Mouse (Mus musculus): ENCODE measurements around the gene Ccdc88a. TPM values are rescaled to one million over a fixed set of nuclear protein-coding genes. Genes with fewer than 3 reads are reported as not detected.

Ccdc88a gene
- 100 to 1,000 TPM in 1 of 2 experiments, 10 to 100 TPM in 1; 94.6 to 105 TPM for total RNA-seq (2021)

DNA sequence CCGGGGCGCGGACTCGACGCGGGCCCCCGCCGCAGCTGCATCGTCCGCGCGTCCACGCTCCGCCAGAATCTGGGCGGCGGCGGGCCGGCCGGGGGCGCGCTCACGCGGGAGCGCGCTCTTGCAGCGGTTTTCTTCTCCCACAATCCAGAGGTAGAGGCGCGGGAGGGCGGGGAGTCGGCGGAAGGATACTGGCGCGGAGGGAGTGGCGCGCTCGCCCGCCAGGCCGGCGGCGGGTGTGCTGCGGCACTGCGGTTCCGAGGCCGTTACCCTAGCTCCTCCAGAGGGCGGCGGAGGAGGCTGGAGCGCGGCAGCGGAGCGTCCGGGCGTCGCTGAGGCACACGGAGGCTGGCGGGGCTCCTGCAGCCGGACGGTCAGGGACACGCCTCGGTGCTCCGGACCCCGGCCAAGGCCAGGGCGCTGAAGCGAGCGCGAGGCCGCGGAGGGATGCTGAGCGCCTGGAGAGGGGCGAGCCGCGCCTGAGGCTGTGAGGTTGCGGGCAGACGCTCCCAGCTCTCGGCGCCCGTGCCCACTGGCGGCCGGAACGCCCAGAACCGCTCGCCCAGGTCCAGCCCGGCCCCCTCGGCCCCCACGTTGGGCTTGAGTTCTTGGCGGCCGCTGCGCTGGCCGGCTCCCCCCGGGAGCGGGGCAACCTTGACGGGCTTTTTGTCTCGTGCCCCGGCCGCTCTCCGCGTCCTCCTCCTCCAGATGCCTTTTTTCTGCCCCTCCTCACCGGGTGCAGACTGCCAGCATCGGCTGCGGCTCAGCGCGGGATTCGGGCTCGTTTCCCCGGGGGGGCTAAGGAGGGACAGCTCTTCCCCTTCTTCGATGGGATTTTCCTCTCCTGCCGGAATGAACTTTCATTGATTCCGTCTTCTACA lies at the start of gene Ccdc88a:
Gene Ccdc88a, plus strand, starts transcription at position 263 of the 878 bp plus-strand sequence.
- DNase-seq (ENCODE audit: extremely low spot score in 1 of 2, low spot score in 2 of 2), result peak; percentile 96 to 99

DNA sequence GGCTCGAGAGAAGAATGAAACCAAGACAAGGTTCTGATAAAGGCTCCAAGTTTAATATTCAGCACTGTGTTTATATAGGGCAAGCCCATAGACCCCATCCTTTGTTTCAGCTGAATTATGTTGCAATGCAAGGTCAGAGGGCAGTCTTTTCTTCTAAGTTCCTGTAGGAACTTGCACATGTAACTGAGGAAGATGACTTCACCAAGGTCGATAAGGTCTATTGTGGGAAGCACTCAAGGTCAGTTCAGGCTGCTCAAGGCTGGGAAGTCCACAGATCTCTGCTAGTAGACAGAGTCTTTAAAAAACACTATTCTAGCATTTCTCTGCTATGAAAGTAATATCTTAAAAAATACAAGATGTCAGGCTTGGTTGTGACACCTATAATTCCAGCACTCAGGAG lies 38.0 kb upstream of the Ccdc88a start:
- no peak for DNase-seq (ENCODE audit: extremely low spot score in 1 of 2, low spot score in 2 of 2)
- intact Hi-C loops (cut with DNase I), result no loop called here

More for the DNA sequence above, at the start of gene Ccdc88a:
- intact Hi-C loops (cut with DNase I), result loop anchor here (5.0 to 10.0 kb wide), 3 partner anchors 61 to 131 kb away; no protein-coding TSS in a partner anchor

DNA sequence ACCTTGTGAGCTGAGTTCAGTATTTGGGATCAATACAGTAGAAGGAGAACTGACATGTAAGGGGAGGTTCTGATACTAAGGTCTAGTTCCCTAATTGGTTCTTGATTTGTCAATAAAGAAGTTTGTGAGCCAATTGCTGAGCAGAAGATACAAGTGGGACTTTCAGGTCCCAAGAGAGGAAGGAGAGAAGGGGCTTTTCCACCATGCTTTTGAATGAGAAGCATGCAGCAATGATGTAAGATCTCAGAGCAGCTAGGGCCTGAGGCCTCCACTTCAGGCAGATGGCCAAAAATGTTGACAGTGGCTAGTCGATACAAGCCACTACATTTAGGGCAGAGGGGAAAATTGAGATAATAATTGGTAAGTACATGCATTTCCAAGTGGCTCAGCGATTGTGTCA lies 32.2 kb upstream of the Ccdc88a start:
- DNase-seq (ENCODE audit: extremely low spot score in 1 of 2, low spot score in 2 of 2), result no peak
- intact Hi-C loops (cut with DNase I), result no loop called here

DNA sequence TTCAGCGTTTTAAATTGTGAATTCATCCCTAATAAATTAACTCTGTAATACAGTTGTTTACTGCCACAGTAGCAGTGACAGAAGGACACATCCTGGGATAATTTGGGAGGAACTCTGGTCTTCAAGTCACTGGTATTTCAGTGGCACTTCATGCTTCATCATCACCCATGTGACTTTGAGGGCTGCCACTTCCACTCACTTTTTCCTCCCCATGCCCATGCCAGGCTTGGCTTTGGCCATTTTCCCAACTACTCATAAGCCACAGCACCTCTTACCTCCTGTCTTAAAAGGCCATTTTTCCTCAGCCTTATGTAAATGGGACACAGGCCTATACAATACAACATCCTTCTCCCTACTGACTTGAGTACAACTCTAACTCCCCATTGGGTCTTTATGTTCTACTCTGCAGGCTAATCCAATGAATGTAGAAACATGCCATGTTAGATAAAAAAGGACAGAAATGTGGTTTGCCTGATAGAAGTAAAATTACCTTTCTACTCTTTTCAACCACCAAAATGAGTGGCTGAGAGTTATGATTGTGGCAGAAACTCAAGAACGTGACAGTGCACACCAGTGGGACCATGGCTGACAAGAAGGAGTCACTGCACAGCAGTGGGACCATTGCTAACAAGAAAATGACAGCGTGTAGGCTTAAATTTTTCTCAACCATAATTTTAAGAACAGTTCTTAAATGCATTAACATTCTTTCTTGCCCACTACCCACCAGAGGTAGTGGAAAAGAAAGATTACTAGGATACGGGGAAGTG lies 28.4 kb upstream of the Ccdc88a start:
- no peak for DNase-seq (ENCODE audit: extremely low spot score in 1 of 2, low spot score in 2 of 2)
- intact Hi-C loops (cut with DNase I), result no loop called here

- DNase-seq (ENCODE audit: extremely low spot score in 1 of 2, low spot score in 2 of 2), result no peak
- intact Hi-C loops (cut with DNase I), result no loop called here
Observed at GRCm38 (mm10) chr11:29345673-29346286, 27.7 kb upstream of the Ccdc88a start.

DNA sequence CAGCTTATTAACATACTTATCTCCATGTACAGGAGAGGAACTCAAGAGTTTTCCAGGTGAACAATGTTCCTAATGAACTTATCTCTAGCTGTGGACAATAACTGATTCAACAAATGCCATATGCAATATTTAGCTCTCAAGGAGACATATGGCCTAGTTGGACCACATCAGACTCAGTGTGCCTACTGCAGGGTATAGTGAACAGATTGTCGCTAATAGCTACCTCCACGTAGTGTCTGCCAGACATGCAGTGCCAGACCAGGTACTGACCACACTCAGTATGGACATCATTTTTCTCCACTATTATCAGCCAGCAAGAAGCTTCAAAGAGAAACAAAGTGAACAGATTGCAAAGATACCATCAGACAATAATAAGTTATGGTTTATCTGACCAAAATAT lies 22.6 kb upstream of the Ccdc88a start:
- intact Hi-C loops (cut with DNase I), result no loop called here
- no peak for DNase-seq (ENCODE audit: extremely low spot score in 1 of 2, low spot score in 2 of 2)

DNA sequence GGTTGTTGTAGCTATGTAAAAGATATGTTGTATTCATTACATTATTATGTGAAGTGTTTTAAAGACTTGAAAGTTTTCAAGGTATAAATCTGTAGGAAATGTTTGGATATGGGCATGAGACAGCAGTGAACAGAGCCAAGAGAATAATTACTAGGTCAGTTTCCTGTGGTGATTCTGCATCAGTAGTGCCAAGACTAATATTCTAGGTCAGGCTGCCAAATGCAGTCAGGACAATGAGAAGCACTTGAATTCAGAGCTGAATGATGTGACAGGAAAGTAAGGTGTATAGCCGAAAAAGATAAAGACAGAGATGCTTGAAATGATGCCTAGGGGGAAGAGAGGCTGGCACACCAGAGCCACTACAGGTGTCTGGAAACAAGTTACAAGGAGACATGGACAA lies 21.2 kb upstream of the Ccdc88a start:
- DNase-seq (ENCODE audit: extremely low spot score in 1 of 2, low spot score in 2 of 2), result no peak
- intact Hi-C loops (cut with DNase I), result no loop called here

- no peak for DNase-seq (ENCODE audit: extremely low spot score in 1 of 2, low spot score in 2 of 2)
- intact Hi-C loops (cut with DNase I), result no loop called here
Observed at GRCm38 (mm10) chr11:29368161-29368560, 5.3 kb upstream of the Ccdc88a start.

DNA sequence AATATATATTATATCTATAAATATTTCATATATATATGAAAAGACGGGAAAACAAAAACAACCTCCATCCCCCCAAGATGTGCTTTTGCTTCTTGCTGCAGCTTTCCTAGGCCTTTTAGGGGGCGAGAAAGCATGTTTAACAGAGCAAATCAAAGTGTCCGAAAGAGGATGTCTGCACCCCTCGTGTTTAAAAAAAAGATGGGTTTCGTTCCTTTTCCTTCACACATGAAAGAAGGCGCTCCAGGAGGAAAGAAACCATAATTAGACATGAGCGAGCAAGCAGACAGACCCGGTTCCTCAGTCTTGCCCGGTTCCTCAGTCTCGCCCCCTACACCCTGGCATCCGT lies 435 bp upstream of the Ccdc88a start:
- intact Hi-C loops (cut with DNase I), result loop anchor here (5.0 to 10.0 kb wide), 3 partner anchors 62 to 132 kb away; no protein-coding TSS in a partner anchor
- no peak for DNase-seq (ENCODE audit: extremely low spot score in 1 of 2, low spot score in 2 of 2)

DNA sequence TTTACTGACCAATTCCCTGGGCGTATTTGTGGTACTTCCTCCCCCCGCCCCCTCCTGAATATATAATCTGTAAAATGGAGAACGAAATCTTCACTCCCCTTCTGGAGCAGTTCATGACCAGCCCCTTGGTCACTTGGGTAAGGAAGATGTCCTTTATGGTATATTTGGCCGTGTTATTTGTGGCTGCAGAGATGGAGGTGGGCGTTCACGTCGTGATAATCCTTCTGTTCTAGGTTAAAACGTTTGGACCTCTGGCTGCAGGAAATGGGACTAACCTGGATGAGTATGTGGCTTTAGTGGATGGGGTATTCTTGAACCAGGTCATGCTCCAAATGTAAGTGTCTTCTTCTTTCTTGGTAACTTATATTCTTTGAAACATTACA lies 807 bp downstream of the Ccdc88a start:
- DNase-seq (ENCODE audit: extremely low spot score in 1 of 2, low spot score in 2 of 2), result peak in 1 of 2 experiments; percentile 24
- intact Hi-C loops (cut with DNase I), result loop anchor here (5.0 to 10.0 kb wide), 3 partner anchors 61 to 131 kb away; no protein-coding TSS in a partner anchor

DNA sequence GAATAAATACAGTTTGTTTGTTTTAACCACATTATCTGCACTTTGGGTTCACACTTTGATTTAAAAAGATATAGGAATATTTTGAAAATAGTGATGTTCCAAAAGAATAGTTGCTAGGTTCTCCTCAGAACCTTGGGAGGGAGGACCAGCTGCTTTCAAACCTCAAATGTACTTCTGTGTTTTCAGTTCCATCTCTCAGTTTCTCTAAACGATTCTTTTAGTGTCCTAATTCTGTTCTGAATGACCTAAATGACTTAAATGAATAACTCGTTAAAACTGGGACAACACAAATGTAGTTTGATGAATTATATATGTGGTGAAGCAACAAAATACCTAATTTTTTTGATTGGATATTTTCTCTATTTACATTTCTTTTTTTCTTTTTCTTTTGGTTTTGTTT lies 3.2 kb downstream of the Ccdc88a start:
- intact Hi-C loops (cut with DNase I), result loop anchor here (10.0 kb wide), 2 partner anchors 58 to 128 kb away; no protein-coding TSS in a partner anchor
- no peak for DNase-seq (ENCODE audit: extremely low spot score in 1 of 2, low spot score in 2 of 2)

- intact Hi-C loops (cut with DNase I), result loop anchor here (10.0 kb wide), 2 partner anchors 56 to 126 kb away; no protein-coding TSS in a partner anchor
- DNase-seq (ENCODE audit: extremely low spot score in 1 of 2, low spot score in 2 of 2), result no peak
Observed at GRCm38 (mm10) chr11:29378751-29379150, 5.3 kb downstream of the Ccdc88a start.

GRCm38 (mm10) chr11:29383493-29383892 lies 10.0 kb downstream of the Ccdc88a start:
- no peak for DNase-seq (ENCODE audit: extremely low spot score in 1 of 2, low spot score in 2 of 2)
- intact Hi-C loops (cut with DNase I), result no loop called here

DNA sequence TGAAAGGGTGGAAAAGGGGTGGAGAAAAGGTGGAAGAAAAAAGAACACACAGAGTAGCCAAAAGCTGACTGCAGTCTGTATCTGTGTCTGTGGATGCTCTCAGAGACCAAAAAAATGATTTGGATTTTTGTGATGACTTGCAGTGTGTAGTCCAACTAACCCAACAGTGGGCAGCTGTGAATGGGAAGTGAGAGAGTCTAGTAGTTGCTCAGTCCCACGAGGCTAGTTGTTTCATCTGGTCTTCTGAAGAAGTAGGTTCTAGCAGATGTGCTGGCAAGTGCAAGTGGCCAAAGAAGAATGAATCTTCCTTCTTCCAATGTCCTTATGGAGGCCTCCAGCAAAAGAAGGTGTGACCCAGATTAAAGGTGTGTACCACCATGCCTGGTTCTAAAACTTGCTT lies 10.5 kb downstream of the Ccdc88a start:
- intact Hi-C loops (cut with DNase I), result no loop called here
- DNase-seq (ENCODE audit: extremely low spot score in 1 of 2, low spot score in 2 of 2), result no peak

- intact Hi-C loops (cut with DNase I), result no loop called here
Observed at GRCm38 (mm10) chr11:29384617-29385016, 11.2 kb downstream of the Ccdc88a start.

DNA sequence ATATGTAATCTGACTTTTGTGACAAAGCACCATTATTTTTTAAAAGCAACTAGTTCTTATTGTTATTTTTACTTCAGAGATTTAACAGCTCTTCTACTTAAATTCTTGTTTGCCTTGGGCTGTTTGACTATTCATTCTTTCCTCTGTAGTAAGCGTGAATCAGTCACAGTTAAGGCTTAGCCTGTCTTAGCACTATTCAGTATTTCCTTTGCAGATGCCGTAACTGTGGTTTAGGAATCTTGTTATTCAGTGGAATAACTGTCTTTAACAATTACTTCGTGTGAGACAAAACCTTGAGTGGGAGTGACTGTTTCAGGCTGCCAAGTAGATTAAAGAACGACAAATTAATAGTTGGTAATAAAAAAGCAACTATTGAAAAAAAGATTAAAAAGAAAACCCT lies 16.5 kb downstream of the Ccdc88a start:
- intact Hi-C loops (cut with DNase I), result no loop called here
- no peak for DNase-seq (ENCODE audit: extremely low spot score in 1 of 2, low spot score in 2 of 2)

More at GRCm38 (mm10) chr11:29384617-29385016, 11.2 kb downstream of the Ccdc88a start:
- DNase-seq (ENCODE audit: extremely low spot score in 1 of 2, low spot score in 2 of 2), result no peak

GRCm38 (mm10) chr11:29395135-29395746 lies 21.8 kb downstream of the Ccdc88a start:
- no peak for DNase-seq (ENCODE audit: extremely low spot score in 1 of 2, low spot score in 2 of 2)
- intact Hi-C loops (cut with DNase I), result no loop called here

- intact Hi-C loops (cut with DNase I), result no loop called here
- no peak for DNase-seq (ENCODE audit: extremely low spot score in 1 of 2, low spot score in 2 of 2)
Observed at GRCm38 (mm10) chr11:29400374-29400773, 26.9 kb downstream of the Ccdc88a start.

- intact Hi-C loops (cut with DNase I), result no loop called here
- DNase-seq (ENCODE audit: extremely low spot score in 1 of 2, low spot score in 2 of 2), result no peak
Observed at GRCm38 (mm10) chr11:29406292-29406691, 32.8 kb downstream of the Ccdc88a start.

All from left cerebral cortex, postnatal 10 days (tissue).